Mouse (Mus musculus): ENCODE measurements around the gene Mamstr.

GRCm38 (mm10) chr7:45596107-45596506, 43.7 kb upstream of the Mamstr start:
- no peak for TF ChIP-seq CTCF (IDR thresholded peaks at IDR 0.05; ENCODE audit: low read depth)
- no peak for TF ChIP-seq EP300 (IDR thresholded peaks at IDR 0.05; ENCODE audit: low read depth)

Data from heart, postnatal 0 days (tissue).